Mouse (Mus musculus) CH12.LX (cell line): ENCODE results near the gene Dclre1b.

ENCODE experiments used
- BHLHE40 ChIP-seq: IDR thresholded peaks from 2 replicates; pipeline ENCODE4 v1.6.1; 2011; ENCODE audit warnings: mild to moderate bottlenecking, low read depth, low read length, improper control_type of control experiment
- CHD1 ChIP-seq: IDR thresholded peaks from 2 replicates; pipeline ENCODE4 v1.6.1; 2012; ENCODE audit warnings: low read depth, low read length, improper control_type of control experiment, inconsistent platforms
- CTCF ChIP-seq, 2 experiments: IDR thresholded peaks in 1 of 2; conservative IDR thresholded peaks in 1 of 2; 2 replicates each; pipeline ENCODE4 v1.5.1; 2011 to 2012; ENCODE audit warnings: low read depth in 2 of 2, low read length in 2 of 2, improper control_type of control experiment in 1 of 2, inconsistent platforms in 1 of 2, mild to moderate bottlenecking in 1 of 2, moderate library complexity in 1 of 2
- EP300 ChIP-seq: IDR thresholded peaks from 2 replicates; pipeline ENCODE4 v1.6.1; 2011; ENCODE audit warnings: low read length, improper control_type of control experiment
- ETS1 ChIP-seq: conservative IDR thresholded peaks from 2 replicates; pipeline ENCODE4 v1.6.1; 2012; ENCODE audit warnings: low read depth, mild to moderate bottlenecking, inconsistent platforms, low read length, improper control_type of control experiment, moderate library complexity
- NELFE ChIP-seq: IDR thresholded peaks from 2 replicates; pipeline ENCODE4 v1.6.1; 2011; ENCODE audit warnings: low read depth, low read length, improper control_type of control experiment
- POLR2A ChIP-seq: IDR thresholded peaks from 2 replicates; pipeline ENCODE4 v1.6.1; 2011; ENCODE audit warnings: low read depth, mild to moderate bottlenecking, improper control_type of control experiment, low read length
- POLR2AphosphoS2 ChIP-seq: IDR thresholded peaks from 2 replicates; pipeline ENCODE4 v1.6.1; 2011; ENCODE audit warnings: low read depth, low read length, improper control_type of control experiment
- ZC3H11A ChIP-seq: IDR thresholded peaks from 2 replicates; pipeline ENCODE4 v1.6.1; 2012; ENCODE audit warnings: low read depth, mild to moderate bottlenecking, inconsistent platforms, low read length, improper control_type of control experiment

GRCm38 (mm10) chr3:103835272-103835950 lies 26.2 kb upstream of the Dclre1b start:
- peak; percentile 91 for TF ChIP-seq CHD1
- TF ChIP-seq ETS1: peak; percentile 86
- peak; percentile 86 for TF ChIP-seq BHLHE40
- no peak for TF ChIP-seq POLR2A
- TF ChIP-seq POLR2AphosphoS2: no peak
- peak; percentile 73 for TF ChIP-seq EP300
- TF ChIP-seq NELFE: no peak
- TF ChIP-seq ZC3H11A: no peak
- no peak for TF ChIP-seq CTCF (conservative IDR thresholded peaks at IDR 0.05 in 1 of 2, IDR thresholded peaks at IDR 0.05 in 1 of 2; ENCODE audit: low read depth in 2 of 2, low read length in 2 of 2)
